Mouse (Mus musculus): ENCODE measurements around the gene Eomes.
A peak's percentile ranks its signal among the peaks of the same experiment; 100 is the strongest.

Eomes gene

DNA sequence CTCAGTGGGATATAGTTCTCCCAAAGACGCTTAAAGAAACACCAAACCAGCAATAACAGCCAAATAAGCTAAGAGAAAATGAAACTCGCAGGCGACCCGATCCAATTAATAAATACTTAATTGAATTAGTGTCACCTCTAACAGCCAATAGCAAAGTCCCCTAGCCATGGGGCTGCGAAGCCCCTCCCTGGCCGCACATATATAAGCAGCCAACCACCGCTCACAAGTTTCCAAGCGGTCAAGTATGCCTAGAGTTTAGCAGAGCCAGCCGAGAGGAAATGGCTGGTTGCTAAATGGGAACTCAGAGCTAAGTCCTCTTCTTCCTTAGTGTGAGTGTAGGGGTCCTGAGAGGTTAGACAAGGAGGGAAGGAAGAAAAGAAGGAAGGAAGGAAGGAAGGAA is at the start of gene Eomes:
Gene Eomes (plus strand): TSS at position 252 of the 400 bp plus-strand sequence.
- DNase-seq: peak; percentile 44 to 62

- no peak for DNase-seq
Observed at GRCm38 (mm10) chr9:118444809-118445208, 33.2 kb upstream of the Eomes start.

DNA sequence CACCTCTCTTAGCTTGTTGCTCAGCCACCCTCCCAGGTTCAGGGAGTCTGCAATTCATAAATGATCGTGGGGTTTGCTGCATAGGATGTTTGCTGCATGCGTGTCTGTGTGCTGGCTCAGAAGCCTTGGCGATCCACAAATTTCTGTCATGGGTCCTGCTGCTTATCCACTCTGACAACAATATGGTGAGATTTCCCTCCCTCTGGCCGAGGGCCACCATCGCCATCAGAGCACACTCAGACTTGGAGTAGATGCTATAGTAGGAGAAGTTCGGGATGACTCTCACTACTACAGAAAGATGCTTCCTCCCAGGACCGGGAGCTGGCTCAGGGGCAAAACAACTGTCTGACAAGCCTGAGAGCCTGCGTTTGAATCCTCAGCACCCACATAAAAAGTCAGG is 28.7 kb upstream of the Eomes start:
- DNase-seq: no peak

GRCm38 (mm10) chr9:118453427-118453826 is 24.6 kb upstream of the Eomes start:
- DNase-seq: no peak

GRCm38 (mm10) chr9:118455188-118455845 is 22.7 kb upstream of the Eomes start:
- DNase-seq: no peak

DNA sequence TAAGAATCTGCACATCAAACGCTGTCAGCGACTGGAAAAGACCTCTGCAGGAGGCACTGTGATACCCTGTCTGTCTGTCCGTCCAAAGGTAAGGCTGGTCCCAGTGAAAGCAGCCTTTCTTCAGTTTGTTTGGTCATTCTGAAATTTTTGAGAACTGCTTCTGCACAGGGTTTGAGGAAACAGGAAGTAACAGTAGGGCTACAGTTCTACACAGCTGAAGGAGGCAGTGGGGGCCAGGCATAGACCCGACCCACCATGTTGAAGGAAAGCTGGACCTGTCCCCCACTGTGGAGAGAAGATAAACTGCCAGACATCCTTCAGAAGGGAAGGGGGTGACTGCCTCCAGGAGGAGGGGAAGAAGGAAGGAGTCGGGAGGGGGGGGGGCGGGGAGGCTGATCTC is 21.6 kb upstream of the Eomes start:
- no peak for DNase-seq

- DNase-seq: no peak
Observed at GRCm38 (mm10) chr9:118458039-118458438, 20.0 kb upstream of the Eomes start.

DNA sequence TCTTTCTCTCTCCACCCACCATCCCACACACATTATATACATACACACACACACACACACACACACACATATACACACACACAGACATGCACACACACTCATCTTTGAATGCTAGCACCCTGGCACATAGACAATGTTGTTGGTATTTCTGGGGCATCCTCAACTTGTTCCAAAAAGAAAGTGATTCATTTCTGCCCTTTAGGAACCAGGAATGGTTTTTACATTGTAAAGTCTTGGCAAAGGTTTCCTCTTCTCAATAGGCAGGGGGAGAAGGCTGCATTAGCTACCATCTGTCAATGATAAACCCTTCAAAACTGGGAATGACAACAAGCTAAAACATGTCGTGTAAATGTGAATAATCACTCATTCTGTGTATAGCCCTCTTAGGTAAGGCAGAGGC is 14.0 kb upstream of the Eomes start:
- DNase-seq: no peak

DNA sequence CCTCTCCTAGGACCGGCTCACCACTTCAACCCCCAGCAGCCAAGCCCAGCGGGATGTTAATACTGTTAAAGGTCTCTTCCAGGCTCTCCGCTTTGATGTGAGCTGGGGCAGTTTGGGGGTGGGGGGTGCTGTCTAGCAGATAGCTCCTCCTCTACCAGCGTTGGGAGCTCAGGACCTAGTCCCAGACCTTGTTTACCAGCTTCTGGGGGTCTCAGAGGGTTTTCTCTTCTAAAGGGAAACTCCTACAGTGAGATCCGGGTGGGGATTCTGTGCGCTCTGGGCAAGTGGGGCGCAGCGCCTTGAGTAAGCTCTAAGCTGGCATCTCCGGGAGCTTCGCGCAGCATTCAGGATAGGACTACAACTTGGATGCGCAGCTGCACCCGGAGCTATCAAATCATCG is 9.7 kb upstream of the Eomes start:
- DNase-seq: no peak

- no peak for DNase-seq
Observed at GRCm38 (mm10) chr9:118469272-118469671, 8.7 kb upstream of the Eomes start.

DNA sequence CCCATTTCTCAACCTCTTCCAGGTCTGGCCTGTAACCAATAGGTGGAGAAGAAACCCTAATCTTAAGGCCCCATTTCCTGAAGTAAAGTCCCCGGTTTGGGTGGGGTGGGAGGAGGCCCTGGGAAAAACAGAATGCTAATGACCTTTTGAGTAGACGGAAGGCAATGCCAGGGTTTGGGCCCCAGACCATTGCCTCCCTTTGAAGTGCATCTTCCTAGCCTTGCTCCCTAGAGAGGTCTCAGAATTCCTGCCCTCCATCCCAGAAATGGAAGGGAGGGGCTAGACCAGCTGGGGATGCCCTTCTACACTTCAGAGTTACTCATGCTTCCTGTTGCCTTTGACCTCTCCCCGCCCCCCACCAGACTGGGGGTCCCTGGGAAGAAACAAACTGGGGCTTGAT is 6.7 kb upstream of the Eomes start:
- no peak for DNase-seq

- DNase-seq: peak; percentile 31 to 34
Observed at GRCm38 (mm10) chr9:118476211-118476765, 1.7 kb upstream of the Eomes start.

GRCm38 (mm10) chr9:118476766-118477271 is 1.2 kb upstream of the Eomes start:
- DNase-seq: peak in 1 of 2 experiments; percentile 37

DNA sequence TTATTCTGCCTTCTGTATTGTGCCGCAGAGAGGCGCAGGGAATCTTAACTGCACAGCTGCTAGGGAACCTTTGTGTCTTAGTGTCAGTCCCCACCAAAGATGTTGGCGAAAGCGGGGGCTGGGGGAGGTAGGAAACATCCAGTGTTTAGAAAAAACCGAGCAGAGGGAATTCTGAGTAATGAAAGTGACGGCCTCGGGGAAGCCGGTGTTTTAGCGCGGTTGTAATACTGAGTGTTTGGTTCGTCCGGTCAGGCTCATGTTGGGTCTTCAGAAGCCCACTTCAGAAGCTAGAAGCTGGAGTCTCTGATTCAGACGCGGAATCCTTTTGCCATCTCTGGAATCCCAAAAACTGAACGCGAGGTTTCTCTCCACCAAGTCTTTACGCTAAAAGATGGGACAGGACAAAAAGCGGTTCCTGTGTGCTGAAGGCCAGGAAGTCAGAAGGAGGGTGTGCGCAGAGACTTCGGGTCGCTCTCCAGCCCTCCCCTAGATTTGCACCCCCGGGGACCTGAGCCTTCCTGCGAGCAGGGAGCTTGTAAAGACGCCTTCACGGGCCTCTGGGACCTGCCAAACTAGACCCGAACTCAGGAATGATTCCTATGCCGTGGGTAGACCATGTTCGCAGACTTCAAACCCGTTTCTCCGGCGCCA is 606 bp upstream of the Eomes start:
- peak in 1 of 2 experiments; percentile 36 for DNase-seq

DNA sequence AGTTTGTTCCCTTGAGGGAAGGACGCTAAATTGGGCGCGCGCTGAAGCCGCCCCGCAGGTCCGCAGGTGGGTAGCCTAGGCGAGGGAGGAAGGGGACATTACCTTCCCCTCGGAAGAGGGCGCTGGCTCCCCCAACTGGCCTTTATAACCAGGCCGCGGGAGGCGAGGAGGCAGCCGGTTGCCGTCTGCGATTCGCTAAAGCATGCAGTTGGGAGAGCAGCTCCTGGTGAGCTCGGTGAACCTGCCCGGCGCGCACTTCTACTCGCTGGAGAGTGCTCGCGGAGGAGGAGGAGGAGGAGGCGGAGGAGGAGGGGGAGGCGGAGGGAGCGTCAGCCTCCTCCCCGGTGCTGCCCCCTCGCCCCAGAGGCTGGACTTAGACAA is 436 bp downstream of the Eomes start:
- DNase-seq: peak in 1 of 2 experiments; percentile 64

DNA sequence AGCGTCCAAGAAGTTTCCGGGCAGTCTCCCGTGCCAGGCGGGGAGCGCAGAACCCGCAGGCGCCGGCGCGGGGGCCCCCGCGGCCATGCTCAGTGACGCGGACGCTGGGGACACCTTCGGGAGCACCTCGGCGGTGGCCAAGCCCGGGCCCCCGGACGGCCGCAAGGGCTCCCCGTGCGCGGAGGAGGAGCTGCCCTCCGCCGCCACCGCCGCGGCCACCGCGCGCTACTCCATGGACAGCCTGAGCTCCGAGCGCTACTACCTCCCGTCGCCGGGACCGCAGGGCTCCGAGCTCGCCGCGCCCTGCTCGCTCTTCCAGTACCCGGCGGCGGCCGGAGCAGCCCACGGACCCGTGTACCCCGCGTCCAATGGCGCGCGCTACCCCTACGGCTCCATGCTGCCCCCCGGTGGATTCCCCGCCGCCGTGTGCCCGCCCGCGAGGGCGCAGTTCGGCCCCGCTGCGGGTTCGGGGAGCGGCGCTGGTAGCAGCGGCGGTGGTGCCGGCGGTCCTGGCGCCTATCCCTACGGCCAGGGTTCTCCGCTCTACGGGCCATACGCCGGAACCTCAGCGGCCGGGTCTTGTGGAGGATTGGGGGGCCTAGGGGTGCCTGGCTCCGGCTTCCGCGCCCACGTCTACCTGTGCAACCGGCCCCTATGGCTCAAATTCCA is 961 bp downstream of the Eomes start:
- peak; percentile 62 to 68 for DNase-seq

- DNase-seq: no peak
Observed at GRCm38 (mm10) chr9:118479508-118480291, 1.7 kb downstream of the Eomes start.

GRCm38 (mm10) chr9:118480292-118480690 is 2.3 kb downstream of the Eomes start:
- no peak for DNase-seq

DNA sequence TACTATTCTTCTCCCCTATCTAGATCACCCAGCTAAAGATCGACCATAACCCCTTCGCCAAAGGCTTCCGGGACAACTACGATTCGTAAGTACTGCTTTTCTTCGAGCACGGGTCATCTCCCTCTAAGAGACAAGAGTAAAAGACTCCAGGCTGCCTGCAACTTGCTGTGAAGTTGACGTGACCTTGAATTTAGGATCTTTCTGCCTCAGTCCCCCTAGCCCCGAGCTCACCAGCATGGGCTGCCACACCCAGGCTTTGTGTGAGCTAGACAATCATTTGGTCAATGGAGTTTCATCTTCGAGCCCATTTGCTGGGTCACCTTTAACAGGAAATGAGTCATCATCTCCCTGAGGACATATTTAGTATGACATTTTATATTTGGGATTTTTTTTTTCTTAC is 4.2 kb downstream of the Eomes start:
- DNase-seq: no peak

- DNase-seq: no peak
Observed at GRCm38 (mm10) chr9:118486361-118487095, 8.5 kb downstream of the Eomes start.

- DNase-seq: no peak
Observed at GRCm38 (mm10) chr9:118487096-118487395, 9.0 kb downstream of the Eomes start.

- peak in 1 of 2 experiments; percentile 55 for DNase-seq
Observed at GRCm38 (mm10) chr9:118487636-118488035, 9.6 kb downstream of the Eomes start.
